Mouse (Mus musculus) stomach, postnatal 0 days (tissue): ENCODE results near the gene Inhba.

Experiments
- CTCF ChIP-seq: IDR thresholded peaks from 2 replicates; pipeline ENCODE4 v1.5.1; 2016; ENCODE audit warnings: antibody characterized with exemption, low read depth, mild to moderate bottlenecking, moderate library complexity
- EP300 ChIP-seq: optimal IDR thresholded peaks from 2 replicates; pipeline ENCODE3; 2016; ENCODE audit warnings: antibody characterized with exemption

DNA sequence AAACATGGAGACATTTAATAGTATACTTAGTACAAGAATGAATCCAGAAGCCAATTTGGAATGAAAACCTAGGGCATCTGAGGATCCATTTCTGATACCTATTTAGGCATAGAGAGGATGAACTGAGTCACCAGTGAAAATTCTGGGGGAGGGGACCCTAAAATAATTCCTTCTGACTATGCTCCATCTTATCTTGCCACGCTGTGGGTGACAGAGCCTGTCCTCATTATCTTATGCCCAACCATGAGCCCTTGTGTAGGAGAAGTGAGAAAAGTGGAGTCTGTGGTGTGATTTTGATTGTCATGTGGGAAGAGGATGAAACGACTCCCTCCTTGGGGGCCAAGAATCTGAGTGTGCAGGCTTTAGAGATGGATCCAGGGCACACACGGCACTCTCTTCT, 32.1 kb upstream of the Inhba start:
- TF ChIP-seq CTCF, result no peak
- no peak for TF ChIP-seq EP300
